Mouse (Mus musculus) hindbrain, postnatal 0 days (tissue): ENCODE data around the gene Prkaa2. TPM values are rescaled to one million over a fixed set of nuclear protein-coding genes. Genes with fewer than 3 reads are reported as not detected.

ENCODE experiments used
- ATAC-seq: fragments of 200-750 bp; cut with Nextera tagmentation; 2 replicates; pipeline ENCODE4 v1.8.0; 2017; ENCODE audit warnings: mild to moderate bottlenecking, moderate TSS enrichment, moderate library complexity
- DNase-seq: peaks from one replicate; pipeline ENCODE4 v3.0.0-alpha.2; 2015; ENCODE audit warnings: low spot score
- H3K27ac ChIP-seq: fragments of 300-500 bp; sonication (generic); 2 replicates; pipeline ENCODE4 v1.5.1; 2014; ENCODE audit warnings: mild to moderate bottlenecking
- H3K27me3 ChIP-seq: fragments of 300-500 bp; sonication (generic); 2 replicates; pipeline ENCODE4 v1.6.1; 2014; ENCODE audit warnings: low read length, mixed read lengths; ENCODE audit not compliant: insufficient read depth
- H3K36me3 ChIP-seq: fragments of 300-500 bp; sonication (generic); 2 replicates; pipeline ENCODE4 v1.6.1; 2014; ENCODE audit warnings: low read length, mixed read lengths; ENCODE audit not compliant: insufficient read depth
- H3K4me1 ChIP-seq: fragments of 300-500 bp; sonication (generic); 2 replicates; pipeline ENCODE4 v1.6.1; 2014; ENCODE audit warnings: antibody characterized with exemption, low read length, mixed read lengths; ENCODE audit not compliant: insufficient read depth
- H3K4me2 ChIP-seq: fragments of 300-500 bp; sonication (generic); 2 replicates; pipeline ENCODE4 v1.6.1; 2014; ENCODE audit warnings: low read depth, mild to moderate bottlenecking, low read length, moderate library complexity, mixed read lengths
- H3K4me3 ChIP-seq: fragments of 300-500 bp; sonication (generic); 2 replicates; pipeline ENCODE4 v1.5.1; 2014; ENCODE audit warnings: low read length
- H3K9ac ChIP-seq: fragments of 300-500 bp; sonication (generic); replicated peaks from 2 replicates; pipeline ENCODE4 v1.6.1; 2014; ENCODE audit warnings: mild to moderate bottlenecking, low read length, moderate library complexity, mixed read lengths
- H3K9me3 ChIP-seq: fragments of 300-500 bp; sonication (generic); 2 replicates; pipeline ENCODE4 v1.6.1; 2016; ENCODE audit warnings: low read length, mixed read lengths
- CTCF ChIP-seq: IDR thresholded peaks from 2 replicates; pipeline ENCODE4 v1.5.1; 2016; ENCODE audit warnings: antibody characterized with exemption, control low read depth, low read depth
- WGBS: fragments of 180-500 bp; shearing (Covaris S2); extraction: QIAGEN DNeasy Blood & Tissue Kit; methylation state at CpG from one replicate; pipeline ENCODE4 v1.1.7; 2014; 5-methylcytosine and 5-hydroxymethylcytosine counted together
- polyA plus RNA-seq: library from polyadenylated mRNA; unstranded; fragments of >200 nt; fragmentation: Nextera tagmentation; extraction: Ambion mirVana; gene quantifications from 2 replicates; pipeline ENCODE4 v1.2.1, GENCODE M21; 2015
- total RNA-seq: library from RNA; depleted of rRNA; stranded (reverse); fragments of >200 nt; gene quantifications from 2 replicates; pipeline ENCODE4 v1.2.3, GENCODE M21; 2014

The Prkaa2 gene
- total and polyA plus RNA-seq, 2 experiments from 2014 or later: 13.2 to 16.9 TPM

DNA sequence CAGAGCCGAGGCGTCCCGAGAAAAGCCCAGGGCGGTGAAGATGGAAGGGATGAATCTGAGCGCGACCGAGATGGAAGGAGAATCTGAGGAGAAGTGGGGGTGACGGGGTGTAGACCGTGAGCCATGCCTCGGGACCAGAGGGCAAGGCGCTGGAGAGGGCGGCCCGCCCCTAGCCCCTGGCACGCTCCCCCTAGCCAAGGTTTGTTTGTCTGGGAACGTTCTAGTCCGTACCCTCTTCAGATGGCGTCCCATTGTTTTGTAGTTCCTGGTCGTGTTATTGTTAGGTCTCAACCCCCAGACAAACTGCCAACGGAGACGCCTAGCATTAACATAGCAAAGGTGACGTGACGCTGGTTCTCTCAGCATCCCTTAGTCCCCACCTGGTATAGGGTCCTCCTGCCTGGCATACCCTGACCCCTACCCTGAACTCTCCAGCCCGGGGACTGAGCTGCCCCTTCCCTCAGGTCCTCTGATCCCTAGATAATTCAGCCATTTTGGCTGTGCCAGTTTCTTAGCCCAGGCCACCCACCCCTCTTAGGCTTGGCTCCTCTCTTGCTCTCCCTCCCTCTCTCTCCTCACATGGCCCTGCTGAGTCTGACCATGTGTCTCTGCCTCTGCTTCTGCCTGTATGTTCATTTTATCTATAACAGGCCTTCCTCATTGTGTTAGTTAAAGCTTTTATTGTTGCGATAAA lies 447 bp upstream of the Prkaa2 start:
- Histone ChIP-seq H3K27me3 (no peaks in the 10 kb centered on the region), H3K36me3 (no peaks in the 10 kb centered on the region), H3K9me3 (no peaks in the 10 kb centered on the region), H3K4me2 (peak overlapping the region; percentile 68), H3K9ac (peak overlapping the region; percentile 90), H3K4me3 (peak overlapping the region; percentile 79), H3K27ac (peak overlapping the region; percentile 94), H3K4me1 (peaks cover 14% of the 10 kb centered on the region; the same call in 1 of the 2 replicates)
- WGBS: 3% methylated on average over 18 of the region's 24 CpGs
- peak; percentile 79 for ATAC-seq
- peak; percentile 59 for DNase-seq
- peak; percentile 7; the same call in 1 of the 2 replicates for TF ChIP-seq CTCF

- ATAC-seq (peak; percentile 18; the same call in 1 of the 2 replicates), DNase-seq (peak; percentile 38)
- 18% methylated on average over 5 of the region's 5 CpGs for WGBS
Observed at GRCm38 (mm10) chr4:105108641-105109198, 970 bp downstream of the Prkaa2 start.

DNA sequence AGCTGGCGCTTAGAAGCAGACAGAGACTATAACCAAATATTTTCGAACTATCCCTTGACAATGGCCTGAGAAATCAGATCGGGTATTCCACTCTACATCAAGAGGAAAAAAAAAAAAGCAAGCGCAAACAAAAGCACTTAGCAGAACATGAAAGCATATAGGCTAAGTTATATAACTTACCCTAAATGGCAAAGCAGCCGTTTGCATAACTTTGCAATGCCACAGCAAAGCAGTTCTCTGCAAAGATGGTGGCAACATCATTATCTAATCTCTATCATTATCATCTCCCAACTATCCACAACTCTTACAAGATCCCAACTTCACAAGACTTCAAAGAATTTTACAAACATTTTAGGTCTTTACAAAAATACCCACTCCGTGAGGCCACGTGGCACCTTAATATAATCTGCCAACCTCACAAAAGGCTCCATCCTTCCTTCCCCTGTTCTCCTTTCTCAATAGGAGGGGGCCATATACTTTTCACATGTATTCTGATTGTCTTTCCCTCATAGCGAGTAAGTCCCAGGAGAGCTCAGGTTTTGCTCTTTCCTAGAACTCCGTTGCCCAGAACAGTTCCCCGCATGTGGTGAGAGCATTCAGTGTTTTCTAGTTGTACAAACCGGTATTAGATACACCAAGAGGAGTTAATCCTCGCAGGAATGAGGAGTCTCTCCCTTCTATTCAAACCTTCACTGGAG lies 1.6 kb downstream of the Prkaa2 start:
- Histone ChIP-seq H3K4me1 (peaks cover 14% of the 10 kb centered on the region; the same call in 1 of the 2 replicates), H3K9ac (no peak overlapping the region), H3K4me2 (peak overlapping the region; percentile 68), H3K27me3 (no peaks in the 10 kb centered on the region), H3K4me3 (peak overlapping the region; percentile 79), H3K36me3 (no peaks in the 10 kb centered on the region), H3K9me3 (no peaks in the 10 kb centered on the region), H3K27ac (no peak overlapping the region)
- TF ChIP-seq CTCF: no peak
- 52% methylated on average over 12 of the region's 12 CpGs for WGBS
- DNase-seq (no peak), ATAC-seq (no peak)

More at GRCm38 (mm10) chr4:105108641-105109198, 970 bp downstream of the Prkaa2 start:
- Histone ChIP-seq H3K27ac (peak overlapping the region; percentile 94), H3K4me2 (peak overlapping the region; percentile 68), H3K36me3 (no peaks in the 10 kb centered on the region), H3K9ac (peak overlapping the region; percentile 90), H3K9me3 (no peaks in the 10 kb centered on the region), H3K4me3 (peak overlapping the region; percentile 79), H3K27me3 (no peaks in the 10 kb centered on the region), H3K4me1 (peaks cover 14% of the 10 kb centered on the region; the same call in 1 of the 2 replicates)
- no peak for TF ChIP-seq CTCF

DNA sequence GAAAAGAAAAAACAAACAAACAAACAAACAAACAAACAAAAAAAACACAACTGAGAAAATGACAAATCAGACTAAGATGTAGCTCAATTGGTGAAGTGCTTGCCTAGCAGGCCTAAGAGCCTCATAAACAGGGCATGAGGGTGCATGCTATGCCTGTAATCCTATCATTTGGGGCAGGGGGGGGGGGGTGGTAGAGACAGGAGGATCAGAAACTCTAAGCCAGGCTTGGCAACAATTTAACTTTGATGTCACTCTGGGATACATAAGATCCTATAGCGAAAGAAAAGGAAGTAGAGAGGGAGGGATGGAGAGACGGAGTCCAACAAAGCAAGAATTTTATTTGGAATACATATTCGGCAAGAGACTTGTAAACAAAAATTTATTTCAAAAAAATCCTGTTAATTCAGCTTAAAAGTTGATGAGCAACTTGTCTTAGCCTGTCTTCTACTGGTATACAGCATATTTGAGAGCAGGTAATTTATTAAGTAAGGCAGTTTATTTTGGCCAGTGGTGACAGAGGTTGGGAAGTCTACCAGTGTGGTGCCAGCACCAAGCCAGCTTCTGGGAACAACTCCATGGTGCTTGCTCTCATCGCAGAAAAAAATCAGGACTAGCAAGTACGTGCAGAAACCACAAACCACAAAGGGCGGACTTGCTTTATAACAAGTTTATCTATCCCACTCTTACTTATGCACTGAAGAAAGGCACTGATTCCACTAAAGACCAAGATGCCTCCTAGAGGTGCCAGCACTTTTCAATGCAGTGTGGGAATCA lies 5.4 kb downstream of the Prkaa2 start:
- ATAC-seq (no peak), DNase-seq (no peak)
- no peaks in the 10 kb centered on the region for H3K27me3 ChIP-seq
- no peak overlapping the region for H3K4me2 ChIP-seq
- H3K9ac ChIP-seq: no peak overlapping the region
- no peak overlapping the region for H3K27ac ChIP-seq
- H3K9me3 ChIP-seq: no peaks in the 10 kb centered on the region
- WGBS: 89% methylated on average over 6 of the region's 6 CpGs
- peaks cover 12% of the 10 kb centered on the region; the same call in 1 of the 2 replicates for H3K4me1 ChIP-seq
- no peak overlapping the region for H3K4me3 ChIP-seq
- no peaks in the 10 kb centered on the region for H3K36me3 ChIP-seq
- no peak for TF ChIP-seq CTCF

DNA sequence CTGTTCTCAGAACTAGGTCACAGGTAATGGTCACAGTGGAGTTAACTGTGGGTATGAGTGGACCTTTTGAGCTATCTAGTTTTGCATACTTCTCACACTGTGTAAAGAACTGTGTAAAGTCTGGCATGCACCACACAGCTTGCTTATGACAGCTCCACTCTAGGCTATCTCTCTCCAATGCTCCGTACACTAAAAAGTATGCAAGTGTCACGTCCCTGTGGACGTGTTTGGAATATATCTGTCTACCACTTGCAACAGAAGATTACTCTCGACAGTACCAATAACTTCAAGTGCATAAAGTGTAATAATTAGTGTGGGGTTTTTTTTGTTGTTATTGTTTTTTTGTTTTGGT lies 8.4 kb downstream of the Prkaa2 start:
- Histone ChIP-seq H3K27me3 (no peaks in the 10 kb centered on the region), H3K9ac (no peak overlapping the region), H3K27ac (no peak overlapping the region), H3K9me3 (no peaks in the 10 kb centered on the region), H3K4me2 (no peak overlapping the region), H3K4me1 (peaks cover 5% of the 10 kb centered on the region; the same call in 1 of the 2 replicates), H3K36me3 (no peaks in the 10 kb centered on the region), H3K4me3 (no peak overlapping the region)
- DNase-seq (no peak), ATAC-seq (peak; percentile 63)
- TF ChIP-seq CTCF: no peak
- 59% methylated on average over 4 of the region's 4 CpGs for WGBS

DNA sequence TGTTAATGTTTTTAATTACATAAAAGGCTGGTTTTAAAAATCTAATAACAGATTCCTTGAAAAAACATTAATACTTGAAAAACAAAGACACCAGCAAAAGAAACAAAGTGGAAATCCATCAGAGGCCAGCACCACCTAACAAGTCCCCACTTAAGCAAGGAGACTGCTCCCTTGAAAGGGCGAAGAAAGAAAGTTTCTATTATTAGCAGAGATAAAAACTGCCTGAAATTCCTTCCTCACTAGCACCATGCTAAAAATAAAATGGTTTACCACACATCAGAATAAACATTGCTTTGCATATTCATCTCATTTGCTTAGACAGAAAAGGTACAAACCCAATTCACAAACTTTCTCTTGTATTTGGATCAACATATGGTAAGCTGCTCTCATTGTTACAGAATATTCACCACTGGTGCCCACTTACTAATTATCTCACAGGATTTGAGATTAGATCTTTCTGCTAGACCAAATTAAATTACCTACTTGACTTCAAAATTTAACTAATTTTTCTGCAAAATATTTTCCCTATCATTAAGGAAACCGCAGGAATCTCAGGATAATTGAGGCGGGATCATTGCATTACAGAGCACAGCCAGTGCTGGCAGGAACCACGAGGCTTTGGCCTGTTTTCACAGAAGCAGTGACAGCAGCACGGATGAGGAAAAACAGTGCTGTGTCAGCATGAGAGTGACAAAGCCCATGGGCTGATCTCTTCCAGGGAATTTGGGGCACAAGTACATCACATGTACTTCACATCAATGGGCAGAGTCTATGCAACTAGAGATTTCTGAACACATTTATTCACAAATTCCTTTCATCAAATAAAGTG lies 9.0 kb downstream of the Prkaa2 start:
- H3K9me3 ChIP-seq: no peaks in the 10 kb centered on the region
- no peak overlapping the region for H3K4me3 ChIP-seq
- H3K4me1 ChIP-seq: peaks cover 5% of the 10 kb centered on the region; the same call in 1 of the 2 replicates
- no peak overlapping the region for H3K27ac ChIP-seq
- TF ChIP-seq CTCF: no peak
- H3K4me2 ChIP-seq: no peak overlapping the region
- no peak overlapping the region for H3K9ac ChIP-seq
- DNase-seq: peak; percentile 64
- no peaks in the 10 kb centered on the region for H3K27me3 ChIP-seq
- ATAC-seq: peak; percentile 72
- H3K36me3 ChIP-seq: no peaks in the 10 kb centered on the region
- WGBS: 21% methylated on average over 5 of the region's 5 CpGs
